ENCODE assay signal across 10 mouse cellular contexts in the genomic region with DNA sequence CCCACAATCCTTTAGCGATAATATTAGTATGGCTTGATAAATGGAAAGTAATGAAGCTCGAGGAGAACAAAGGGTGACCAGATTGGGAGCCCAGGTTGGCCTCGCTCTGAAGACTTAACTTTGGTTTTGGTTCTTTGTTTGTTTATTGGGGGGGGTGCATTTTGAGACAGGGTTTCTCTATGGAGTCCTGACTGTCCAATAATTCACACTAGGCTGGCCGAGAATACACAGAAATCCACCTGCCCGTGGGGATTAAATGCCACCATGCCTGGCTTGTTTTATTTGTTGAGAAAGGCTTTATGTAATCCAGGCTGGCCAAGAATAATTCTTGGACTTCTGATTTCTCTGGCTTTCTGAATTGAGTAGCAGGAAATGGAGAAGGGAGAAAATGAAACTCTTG. TPM values are rescaled to one million over a fixed set of nuclear protein-coding genes. Genes with fewer than 3 reads are reported as not detected.
DNase-seq lines count a peak whose midpoint lies in the region; ATAC-seq and TF ChIP-seq lines count a peak whose summit lies in the region.
"Had no signal": no experiment of that assay in that cellular context is flagged by ENCODE, and none has a peak within 500 bp of the region (broad histone marks: within the 10 kb centered on the region; RNA-seq: fewer than 3 reads in every experiment).

No protein-coding gene starts in this region.

- no peaks in the 10 kb centered on the region for H3K9me3 ChIP-seq in megakaryocyte, embryonic 14.5 days
- H3K9me3 ChIP-seq in liver, embryonic 12.5 days (replicated peaks), result no peaks in the 10 kb centered on the region
- no peaks in the 10 kb centered on the region for H3K9me3 ChIP-seq in stomach, embryonic 16.5 days (replicated peaks; ENCODE audit: control insufficient read depth, low read length)

- ATAC-seq in megakaryocyte, adult 5-6 weeks (ENCODE audit: poor library complexity, severe bottlenecking), result no peak
- ATAC-seq in liver, embryonic 12.5 days, result no peak
- ATAC-seq in stomach, embryonic 16.5 days (ENCODE audit: insufficient read depth, low FRiP score), result no peak

- H3K27me3 ChIP-seq in megakaryocyte, embryonic 14.5 days (replicated peaks), result no peaks in the 10 kb centered on the region
- no peaks in the 10 kb centered on the region for H3K27me3 ChIP-seq in liver, embryonic 12.5 days (replicated peaks)
- H3K27me3 ChIP-seq in stomach, embryonic 16.5 days (ENCODE audit: control insufficient read depth, insufficient read depth, low read length), result no peaks in the 10 kb centered on the region

- peak overlapping the region; percentile 93 for H3K4me3 ChIP-seq in gastrocnemius, adult 2 months
- peak overlapping the region; percentile 99 for H3K4me3 ChIP-seq in megakaryocyte, embryonic 14.5 days (replicated peaks)
- H3K4me3 ChIP-seq in liver, embryonic 12.5 days, result peak overlapping the region; percentile 85
- H3K4me3 ChIP-seq in stomach, embryonic 16.5 days (replicated peaks; ENCODE audit: low read length), result peak overlapping the region; percentile 94

- peak overlapping the region; percentile 84 for H3K4me2 ChIP-seq in liver, embryonic 12.5 days
- H3K4me2 ChIP-seq in stomach, embryonic 16.5 days (ENCODE audit: low read depth, low read length), result peak overlapping the region; percentile 67

- no peak for TF ChIP-seq CTCF in gastrocnemius, adult 2 months (IDR thresholded peaks at IDR 0.05)

- H3K27ac ChIP-seq in gastrocnemius, adult 2 months, result peak overlapping the region; percentile 99; the same call in 1 of the 2 replicates
- H3K27ac ChIP-seq in liver, embryonic 12.5 days, result no peak overlapping the region
- no peak overlapping the region for H3K27ac ChIP-seq in stomach, embryonic 16.5 days (ENCODE audit: low read length)

- WGBS in liver, embryonic 12.5 days (ENCODE audit: insufficient replicate concordance), result 78% methylated on average over 5 of the region's 5 CpGs
- 71% methylated on average over 5 of the region's 5 CpGs for WGBS in stomach, embryonic 16.5 days

- DNase-seq in gastrocnemius, adult 2 months, result no peak
- DNase-seq in gastrocnemius, postnatal 10 days, result no peak
- DNase-seq in right cerebral cortex, postnatal 25 days, result no peak
- no peak for DNase-seq in layer of hippocampus, postnatal 14 days (ENCODE audit: low spot score in 2 of 2)

- intact Hi-C loops in gastrocnemius, adult 2 months (cut with DNase I), result loop anchor here (5.0 to 10.0 kb wide), 2 partner anchors 149 to 482 kb away; no protein-coding TSS in a partner anchor

- H3K4me1 ChIP-seq in megakaryocyte, embryonic 14.5 days, result peaks cover 42% of the 10 kb centered on the region
- H3K4me1 ChIP-seq in liver, embryonic 12.5 days, result peaks cover 35% of the 10 kb centered on the region
- H3K4me1 ChIP-seq in stomach, embryonic 16.5 days (ENCODE audit: control insufficient read depth, insufficient read depth, low read length), result peaks cover 12% of the 10 kb centered on the region; the same call in 1 of the 2 replicates

- H3K9ac ChIP-seq in liver, embryonic 12.5 days, result no peak overlapping the region
- H3K9ac ChIP-seq in stomach, embryonic 16.5 days (ENCODE audit: low read length), result no peak overlapping the region

- peaks cover 41% of the 10 kb centered on the region for H3K36me3 ChIP-seq in megakaryocyte, embryonic 14.5 days (replicated peaks; ENCODE audit: low read length)
- peaks cover 19% of the 10 kb centered on the region for H3K36me3 ChIP-seq in liver, embryonic 12.5 days
- peaks cover 4% of the 10 kb centered on the region; the same call in 1 of the 2 replicates for H3K36me3 ChIP-seq in stomach, embryonic 16.5 days (ENCODE audit: control insufficient read depth, insufficient read depth, low read length)

RNA-seq across cellular contexts. Expression of a gene that starts 1.4 kb away (rescaled TPM):
- 1 to 10 TPM; 2.3 to 2.6 TPM for total RNA-seq in gastrocnemius, adult 2 months (2021)
- total RNA-seq in gastrocnemius, postnatal 10 days (2021), result 1 to 10 TPM; 1.5 to 4.2 TPM
- polyA plus RNA-seq in megakaryocyte, embryonic 14.5 days (2012; ENCODE audit: insufficient read depth, low replicate concordance), result 0.26 TPM in 1 of 2 replicates, not detected in the other
- 13.9 and 14.6 TPM in 2 replicates for total RNA-seq in megakaryocyte, adult 5-6 weeks (2015)
- total RNA-seq in megakaryocyte, adult 5-6 weeks (2017), result 15.5 and 18.5 TPM in 2 replicates
- polyA plus RNA-seq in liver, embryonic 12.5 days (2016; fragmentation: Nextera tagmentation; extraction: Ambion mirVana), result 3.5 TPM in 2 replicates
- polyA plus RNA-seq in stomach, embryonic 16.5 days (2015; fragmentation: Nextera tagmentation; extraction: Ambion mirVana), result 4.6 and 4.8 TPM in 2 replicates
- total RNA-seq in layer of hippocampus, postnatal 14 days (2021), result 1 to 10 TPM; 3.1 to 4.2 TPM

RNA-seq across cellular contexts. Expression of a gene that starts 1.5 kb away (rescaled TPM):
- total RNA-seq in gastrocnemius, adult 2 months (2021), result 10 to 100 TPM; 34.6 to 36.4 TPM
- total RNA-seq in gastrocnemius, postnatal 10 days (2021), result 10 to 100 TPM; 27.6 to 35.0 TPM
- 2.6 TPM in 1 of 2 replicates, not detected in the other for polyA plus RNA-seq in megakaryocyte, embryonic 14.5 days (2012; ENCODE audit: insufficient read depth, low replicate concordance)
- total RNA-seq in megakaryocyte, adult 5-6 weeks (2015), result 31.8 and 37.7 TPM in 2 replicates
- 40.0 and 45.2 TPM in 2 replicates for total RNA-seq in megakaryocyte, adult 5-6 weeks (2017)
- 17.0 and 17.1 TPM in 2 replicates for polyA plus RNA-seq in liver, embryonic 12.5 days (2016; fragmentation: Nextera tagmentation; extraction: Ambion mirVana)
- 41.9 and 47.1 TPM in 2 replicates for polyA plus RNA-seq in stomach, embryonic 16.5 days (2015; fragmentation: Nextera tagmentation; extraction: Ambion mirVana)
- total RNA-seq in layer of hippocampus, postnatal 14 days (2021), result 10 to 100 TPM; 44.9 to 46.0 TPM

RNA-seq across cellular contexts. Expression of a gene that starts 5.1 kb away (rescaled TPM):
- total RNA-seq in gastrocnemius, adult 2 months (2021), result 1 to 10 TPM; 7.8 to 7.9 TPM
- 10 to 100 TPM; 12.5 to 14.7 TPM for total RNA-seq in gastrocnemius, postnatal 10 days (2021)
- polyA plus RNA-seq in megakaryocyte, embryonic 14.5 days (2012; ENCODE audit: insufficient read depth, low replicate concordance), result 16.3 and 21.5 TPM in 2 replicates
- total RNA-seq in megakaryocyte, adult 5-6 weeks (2015), result 6.5 and 8.6 TPM in 2 replicates
- 21.1 and 21.2 TPM in 2 replicates for total RNA-seq in megakaryocyte, adult 5-6 weeks (2017)
- polyA plus RNA-seq in liver, embryonic 12.5 days (2016; fragmentation: Nextera tagmentation; extraction: Ambion mirVana), result 28.1 and 28.5 TPM in 2 replicates
- polyA plus RNA-seq in stomach, embryonic 16.5 days (2015; fragmentation: Nextera tagmentation; extraction: Ambion mirVana), result 38.7 and 42.1 TPM in 2 replicates
- total RNA-seq in layer of hippocampus, postnatal 14 days (2021), result 10 to 100 TPM; 27.7 to 30.8 TPM

RNA-seq across cellular contexts. Expression of a gene that starts 57.7 kb away (rescaled TPM):
- not detected for total RNA-seq in gastrocnemius, adult 2 months (2021)
- total RNA-seq in gastrocnemius, postnatal 10 days (2021), result not detected
- 2.0 and 3.1 TPM in 2 replicates for polyA plus RNA-seq in megakaryocyte, embryonic 14.5 days (2012; ENCODE audit: insufficient read depth, low replicate concordance)
- total RNA-seq in megakaryocyte, adult 5-6 weeks (2015), result not detected in 2 replicates
- not detected in 2 replicates for total RNA-seq in megakaryocyte, adult 5-6 weeks (2017)
- polyA plus RNA-seq in liver, embryonic 12.5 days (2016; fragmentation: Nextera tagmentation; extraction: Ambion mirVana), result 0.24 and 0.36 TPM in 2 replicates
- polyA plus RNA-seq in stomach, embryonic 16.5 days (2015; fragmentation: Nextera tagmentation; extraction: Ambion mirVana), result 43.3 and 59.7 TPM in 2 replicates
- total RNA-seq in layer of hippocampus, postnatal 14 days (2021), result not detected
- total RNA-seq: adrenal gland, adult 18-20 months; left cerebral cortex, postnatal 14 days had no signal
